Mouse (Mus musculus): ENCODE data around the gene Adgrl4.

GRCm38 (mm10) chr3:151437693-151438092, at the start of gene Adgrl4:
- TF ChIP-seq POLR2A (IDR thresholded peaks at IDR 0.05; ENCODE audit: insufficient read length, low read depth): no peak
- TF ChIP-seq MAX (IDR thresholded peaks at IDR 0.05; ENCODE audit: low read depth): no peak
- TF ChIP-seq USF1 (IDR thresholded peaks at IDR 0.05; ENCODE audit: low read depth): no peak
- TF ChIP-seq MYOD1 (IDR thresholded peaks at IDR 0.05; ENCODE audit: control insufficient read depth in 1 of 3, insufficient read length in 2 of 3, low read depth in 2 of 3): no peak
- no peak for TF ChIP-seq TCF12 (IDR thresholded peaks at IDR 0.05; ENCODE audit: insufficient read depth, poor library complexity, severe bottlenecking)
- no peak for TF ChIP-seq CEBPB (IDR thresholded peaks at IDR 0.05; ENCODE audit: insufficient read depth, poor library complexity, severe bottlenecking)
